Mouse (Mus musculus): ENCODE data around the gene Zfp790. TPM values are rescaled to one million over a fixed set of nuclear protein-coding genes. Genes with fewer than 3 reads are reported as not detected.

The Zfp790 gene
- 11.5 TPM for total RNA-seq (2023)

DNA sequence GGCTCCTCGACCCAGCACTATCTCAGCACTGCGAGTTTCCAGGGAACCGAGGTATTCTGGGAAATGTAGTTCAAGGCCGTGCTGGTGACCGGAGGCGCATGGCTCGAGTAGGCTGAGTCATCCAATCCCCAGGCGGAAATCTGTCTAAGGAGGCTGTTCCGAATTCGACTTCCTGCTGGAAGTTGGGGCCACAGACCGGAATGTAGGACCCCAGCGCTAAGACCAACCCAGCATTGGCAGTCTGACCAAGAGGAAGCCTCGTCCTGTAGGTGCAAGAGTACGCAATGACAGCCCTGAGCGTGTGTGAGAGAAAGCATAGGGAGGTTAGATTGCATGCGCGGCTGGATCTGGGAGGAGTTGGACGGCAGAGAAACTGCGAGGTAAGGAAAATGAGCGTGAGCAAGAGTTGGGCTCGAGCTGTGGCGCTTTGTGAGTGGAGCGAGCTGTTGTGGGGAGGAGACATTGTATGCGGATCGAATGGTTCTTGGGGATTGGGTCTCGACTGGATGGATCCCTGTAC is at the start of gene Zfp790:
TSS of gene Zfp790 (plus strand) at position 205 of the 520 bp plus-strand sequence.

DNA sequence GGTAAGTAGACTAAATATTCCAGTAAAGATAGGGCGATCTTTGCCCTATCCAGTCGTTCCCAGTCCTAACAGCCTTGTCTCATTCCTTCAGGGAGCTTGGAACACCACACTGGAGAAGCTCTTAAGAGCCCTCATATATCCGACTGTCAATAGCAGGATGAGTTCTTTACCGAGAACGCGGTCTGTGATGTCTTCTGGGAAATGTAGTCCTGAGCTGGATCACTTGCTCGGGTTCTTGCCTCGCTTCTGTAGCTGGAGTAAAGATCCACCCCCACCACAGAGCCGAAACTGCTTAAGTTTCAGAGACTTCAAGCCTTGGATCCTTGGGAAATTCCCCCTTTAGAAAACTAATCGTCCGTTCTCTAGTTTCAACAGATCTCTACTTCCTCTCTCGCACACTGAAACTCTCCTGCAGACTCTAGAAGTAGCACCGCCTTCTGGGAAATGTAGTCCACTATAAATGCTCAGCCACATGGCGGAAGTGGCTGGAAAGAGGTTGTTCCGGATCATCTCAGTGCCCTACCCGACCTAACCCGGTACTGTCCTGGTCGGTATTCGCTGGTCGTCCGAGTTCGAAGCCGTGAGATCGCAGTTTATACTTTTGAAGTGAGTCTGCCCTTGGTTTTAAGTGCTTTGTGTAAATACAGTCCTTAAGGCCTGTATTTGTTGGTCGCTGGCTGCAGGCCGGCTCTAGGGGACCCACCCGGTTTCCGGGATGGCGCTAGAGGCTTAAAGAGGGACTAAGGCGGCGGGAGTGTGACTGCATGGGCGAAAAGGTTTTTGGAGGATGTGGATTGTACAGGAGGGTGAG is 47.6 kb upstream of the Zfp790 start, which contains the start of gene Zfp84:
TSS of gene Zfp84 (plus strand) at position 463 of the 811 bp plus-strand sequence.

DNA sequence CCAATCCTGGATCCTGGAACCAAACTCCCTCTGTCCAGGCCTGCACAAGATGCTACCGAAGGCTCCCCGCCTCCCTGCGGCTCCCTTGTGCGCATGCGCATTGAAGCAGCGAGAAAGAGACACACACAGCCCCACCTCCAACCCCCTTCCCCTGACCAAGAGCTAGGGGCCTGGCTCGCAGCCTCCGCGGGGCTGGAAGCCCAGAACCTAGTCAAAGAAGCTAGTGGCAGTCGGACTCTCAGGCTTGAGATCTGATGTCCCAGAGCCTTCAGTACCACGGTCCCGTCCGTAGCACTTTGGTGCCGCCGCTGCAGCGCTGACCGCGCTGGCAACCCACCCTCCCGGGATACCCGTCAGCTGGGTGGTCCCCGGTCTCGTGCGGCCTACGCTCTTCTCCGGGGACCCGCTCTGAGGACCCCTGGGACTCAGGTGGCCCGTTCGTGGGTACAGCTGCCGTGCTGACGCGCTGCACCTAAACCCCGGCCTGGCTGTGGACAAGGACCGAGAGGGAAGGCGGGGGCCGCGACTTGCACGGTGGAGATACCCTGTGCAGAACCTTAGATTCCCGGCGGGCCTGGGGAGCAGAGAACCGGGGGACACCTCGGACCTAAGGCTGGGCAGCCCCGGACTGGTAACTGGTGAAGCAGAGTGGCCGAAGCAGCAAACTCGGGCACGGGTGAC is 31.9 kb upstream of the Zfp790 start, which contains the start of gene Zfp30:
TSS of gene Zfp30 (plus strand) at position 128 of the 681 bp plus-strand sequence.

DNA sequence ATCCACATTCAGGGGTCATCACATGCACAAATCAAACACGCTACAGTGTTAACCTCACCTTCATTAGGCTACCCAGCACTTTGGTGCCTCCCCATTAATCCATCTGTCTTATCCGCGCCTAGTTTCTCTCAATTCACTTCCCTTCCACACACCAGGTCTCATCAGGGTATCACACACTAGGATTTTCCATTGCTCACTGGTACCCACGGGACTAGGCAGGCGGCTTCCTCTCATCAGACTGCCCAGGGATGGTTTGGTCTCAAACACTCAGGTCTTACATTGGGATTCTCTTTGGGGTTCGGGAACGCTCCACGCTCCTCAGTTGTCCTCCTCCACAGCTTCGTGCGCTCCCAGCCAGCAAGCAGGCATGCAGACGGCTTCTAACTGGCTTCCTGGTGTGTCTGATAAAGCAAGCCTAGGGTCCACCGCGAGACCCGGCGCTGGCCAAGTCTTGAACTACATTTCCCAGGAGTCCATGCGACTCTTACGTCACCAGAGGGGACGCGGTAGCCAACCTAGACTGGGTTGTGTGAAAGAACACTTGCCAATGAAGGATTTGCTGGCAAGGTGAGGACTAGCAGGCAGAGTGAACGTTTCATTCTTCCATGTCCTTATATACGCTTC is 37.4 kb downstream of the Zfp790 start, which contains the start of gene Zfp940:
TSS of gene Zfp940 (minus strand) at position 451 of the 624 bp plus-strand sequence.

DNA sequence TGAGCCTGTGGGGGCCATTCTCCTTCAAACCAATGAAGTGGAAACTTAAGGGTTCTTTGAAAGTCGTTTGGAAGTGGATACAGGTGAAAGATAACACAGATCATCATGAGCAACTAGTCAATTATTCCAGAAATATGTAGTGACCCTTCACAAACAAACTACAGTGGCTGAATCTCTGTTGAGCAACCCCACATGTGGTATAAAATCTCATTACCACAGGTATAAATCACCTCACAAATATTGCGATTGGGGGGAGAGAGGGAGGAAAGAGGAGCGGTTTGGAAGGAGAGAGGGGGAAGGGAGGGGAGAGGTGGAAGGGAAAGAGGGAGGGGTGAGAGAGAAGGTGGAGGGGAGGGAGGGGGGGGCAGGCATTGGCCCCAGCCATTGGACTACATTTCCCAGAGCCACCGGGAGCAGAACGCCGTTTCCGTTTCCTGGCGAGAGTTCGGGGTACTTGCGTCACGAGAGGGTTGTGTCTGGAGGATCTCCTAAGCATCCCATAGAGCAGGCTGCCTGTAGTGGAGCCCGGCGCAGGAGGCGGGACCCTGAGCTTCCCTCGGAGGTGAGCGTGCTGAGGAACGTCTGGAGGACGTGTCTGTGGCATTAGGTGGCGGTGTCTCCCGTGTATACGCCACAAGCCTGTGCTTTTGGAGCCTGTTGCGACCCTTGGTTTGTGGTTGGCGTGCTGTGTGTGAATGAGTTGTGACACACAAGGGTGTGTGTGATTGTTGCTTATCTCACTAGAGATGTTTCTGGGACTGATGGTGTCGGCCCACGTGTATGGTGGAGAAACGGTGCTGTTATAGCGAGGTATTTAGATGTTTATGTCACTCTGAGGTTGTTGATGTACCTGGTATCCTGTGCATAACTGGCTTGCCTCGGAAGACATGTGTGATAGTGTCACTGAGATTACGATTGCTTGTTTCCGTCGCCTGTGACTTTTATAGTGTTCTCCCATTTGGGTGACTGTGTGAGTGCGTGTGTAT is 43.9 kb downstream of the Zfp790 start, which contains the start of gene Zfp420:
TSS of gene Zfp420 (plus strand) at position 448 of the 986 bp plus-strand sequence.

Other genes starting within 250 kb of the Zfp790 start
- gene Catsperg2, start 89.1 kb upstream of the Zfp790 start, total RNA-seq (2023), result not detected
- 19.1 TPM for gene Zfp84, start 47.6 kb upstream of the Zfp790 start, total RNA-seq (2023)
- 0.80 TPM for gene Zfp30, start 32.1 kb upstream of the Zfp790 start, total RNA-seq (2023)
- gene Zfp940, start 37.6 kb downstream of the Zfp790 start, total RNA-seq (2023), result 6.5 TPM
- gene Zfp420, start 43.9 kb downstream of the Zfp790 start, total RNA-seq (2023), result 14.4 TPM
- 8.4 TPM for gene Zfp27, start 90.5 kb downstream of the Zfp790 start, total RNA-seq (2023)
- 3.9 TPM for gene Zfp383, start 92.1 kb downstream of the Zfp790 start, total RNA-seq (2023)
- gene Zfp74, start 138.0 kb downstream of the Zfp790 start, total RNA-seq (2023), result 16.0 TPM
- 12.5 TPM for gene Zfp568, start 167.8 kb downstream of the Zfp790 start, total RNA-seq (2023)
- 4.2 TPM for gene Zfp14, start 235.3 kb downstream of the Zfp790 start, total RNA-seq (2023)